Comparison of ENCODE assay signal across 11 mouse cellular contexts in the genomic region with DNA sequence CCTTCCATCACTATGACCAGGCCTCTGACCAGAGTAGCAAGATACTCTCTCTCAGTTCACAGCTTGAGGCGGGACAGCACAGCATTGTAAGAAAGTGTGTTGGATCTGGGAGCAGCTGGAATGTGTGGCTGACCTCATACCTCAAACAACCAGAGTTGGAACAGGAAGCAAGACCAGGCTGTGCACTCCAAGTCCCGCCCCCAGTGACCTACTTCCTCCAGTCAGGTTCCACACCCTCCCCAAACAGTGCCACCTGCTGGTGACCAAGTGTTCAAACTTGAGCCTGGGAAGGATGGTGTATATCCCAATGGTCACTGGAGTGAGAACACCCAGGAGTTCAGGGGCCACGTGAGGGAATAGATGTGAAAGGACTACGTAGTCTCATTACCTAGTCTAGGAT. TPM values are rescaled to one million over a fixed set of nuclear protein-coding genes. Genes with fewer than 3 reads are reported as not detected.
DNase-seq lines count a peak whose midpoint lies in the region; ATAC-seq lines count a peak whose summit lies in the region.
"Had no signal": no experiment of that assay in that cellular context is flagged by ENCODE, and none has a peak within 500 bp of the region (broad histone marks: within the 10 kb centered on the region; RNA-seq: fewer than 3 reads in every experiment).

No protein-coding gene starts in this region.

- peak; percentile 57 to 69 for DNase-seq in cerebellum, postnatal 10 days
- DNase-seq in cerebellum, adult 11 months: no peak
- DNase-seq in kidney, postnatal 4 days: peak; percentile 37 to 57
- no peak for DNase-seq in kidney, adult 18-20 months
- DNase-seq in ZHBTc4 (ENCODE audit: low read depth, low spot score): peak; percentile 65
- DNase-seq in lung, postnatal 4 days: peak; percentile 58 to 70
- no peak for DNase-seq in urinary bladder, postnatal 10 days (ENCODE audit: low spot score)
- DNase-seq: cerebellum, adult 9-11 months; heart, postnatal 36 days had no signal

- no peak for ATAC-seq in granulocyte monocyte progenitor cell, adult 5-6 weeks (replicated peaks; ENCODE audit: poor library complexity, severe bottlenecking)

RNA-seq across cellular contexts. Expression of a gene that starts 57.2 kb away (rescaled TPM):
- not detected in 2 replicates for total RNA-seq in granulocyte monocyte progenitor cell, adult 5-6 weeks (2014; fragmentation: Nextera tagmentation)
- total RNA-seq in granulocyte monocyte progenitor cell, adult 5-6 weeks (2017): not detected in 2 replicates
- total RNA-seq: heart, postnatal 36 days; layer of hippocampus, postnatal 10 days had no signal

Comparison
In these comparisons a context has a peak if more than half of its experiments do, and no peak if none do; other contexts are left out.
1. DNase-seq: peak in cerebellum, postnatal 10 days (2 of 2), kidney, postnatal 4 days (2 of 2), ZHBTc4 (single experiment) and lung, postnatal 4 days (2 of 2); none in cerebellum, adult 11 months (single experiment), kidney, adult 18-20 months (single experiment) and urinary bladder, postnatal 10 days (single experiment).